Mouse (Mus musculus) kidney, embryonic 16.5 days (tissue): ENCODE results near the gene Upf2. TPM values are rescaled to one million over a fixed set of nuclear protein-coding genes. Genes with fewer than 3 reads are reported as not detected.

Experiments used
- ATAC-seq: fragments of 200-750 bp; cut with Nextera tagmentation; 2 replicates; pipeline ENCODE4 v1.8.0; 2017; ENCODE audit warnings: moderate TSS enrichment; ENCODE audit not compliant: low FRiP score, low TSS enrichment
- H3K27ac ChIP-seq: fragments of 300-500 bp; sonication (generic); 2 replicates; pipeline ENCODE4 v1.5.1; 2014; ENCODE audit warnings: low read length
- H3K27me3 ChIP-seq: fragments of 300-500 bp; sonication (generic); 2 replicates; pipeline ENCODE4 v1.6.1; 2014; ENCODE audit warnings: low read length, control low read depth, mixed read lengths; ENCODE audit not compliant: insufficient read depth
- H3K36me3 ChIP-seq: fragments of 300-500 bp; sonication (generic); 2 replicates; pipeline ENCODE4 v1.6.1; 2014; ENCODE audit warnings: low read length, control low read depth, mixed read lengths; ENCODE audit not compliant: insufficient read depth
- H3K4me1 ChIP-seq: fragments of 300-500 bp; sonication (generic); 2 replicates; pipeline ENCODE4 v1.6.1; 2014; ENCODE audit warnings: low read length, control low read depth, mixed read lengths; ENCODE audit not compliant: insufficient read depth
- H3K4me2 ChIP-seq: fragments of 300-500 bp; sonication (generic); replicated peaks from 2 replicates; pipeline ENCODE4 v1.6.1; 2014; ENCODE audit warnings: low read depth, low read length
- H3K4me3 ChIP-seq: fragments of 300-500 bp; sonication (generic); 2 replicates; pipeline ENCODE4 v1.5.1; 2014; ENCODE audit warnings: mild to moderate bottlenecking, low read length
- H3K9ac ChIP-seq: fragments of 300-500 bp; sonication (generic); replicated peaks from 2 replicates; pipeline ENCODE4 v1.6.1; 2014; ENCODE audit warnings: low read length
- H3K9me3 ChIP-seq: fragments of 300-500 bp; sonication (generic); 2 replicates; pipeline ENCODE4 v1.6.1; 2016; ENCODE audit warnings: low read length, control low read depth
- WGBS: fragments of 180-500 bp; shearing (Covaris S2); extraction: QIAGEN DNeasy Blood & Tissue Kit; methylation state at CpG from one replicate; pipeline ENCODE4 v1.1.7; 2014; 5-methylcytosine and 5-hydroxymethylcytosine counted together
- polyA plus RNA-seq: library from polyadenylated mRNA; unstranded; fragments of >200 nt; fragmentation: Nextera tagmentation; extraction: Ambion mirVana; gene quantifications from 2 replicates; pipeline ENCODE4 v1.2.1, GENCODE M21; 2015

Upf2 gene
- polyA plus RNA-seq, 1 experiment from 2014 or later = 11.0 TPM

DNA sequence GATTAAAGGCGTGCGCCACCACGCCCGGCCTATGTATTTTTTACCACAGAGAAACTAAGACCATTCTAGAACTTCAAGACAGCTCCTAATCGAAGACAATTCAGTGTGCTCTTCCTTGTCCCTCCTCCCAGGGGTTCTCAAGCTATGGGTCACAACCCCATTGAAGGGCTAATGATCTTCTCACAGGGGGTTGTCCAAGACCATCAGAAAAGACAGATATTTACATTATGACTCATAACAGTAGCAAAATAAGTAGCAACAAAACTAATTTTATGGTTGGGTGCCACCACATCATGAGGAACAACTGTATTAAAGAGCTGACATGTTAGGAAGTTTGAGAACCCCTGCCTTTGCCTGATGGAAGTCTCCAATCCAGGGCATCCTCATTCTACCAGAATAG, 19.3 kb upstream of the Upf2 start:
- Histone ChIP-seq H3K27ac (no peak overlapping the region), H3K4me1 (0 out of 2 replicates have a peak, but pooled peaks cover 3% of the 10 kb centered on the region), H3K9ac (no peak overlapping the region), H3K9me3 (no peaks in the 10 kb centered on the region), H3K27me3 (no peaks in the 10 kb centered on the region), H3K4me2 (no peak overlapping the region), H3K36me3 (peaks cover 6% of the 10 kb centered on the region; the same call in 1 of the 2 replicates), H3K4me3 (no peak overlapping the region)
- whole genome bisulfite sequencing = 96% methylated on average over 5 of the region's 5 CpGs
- ATAC-seq = no peak

DNA sequence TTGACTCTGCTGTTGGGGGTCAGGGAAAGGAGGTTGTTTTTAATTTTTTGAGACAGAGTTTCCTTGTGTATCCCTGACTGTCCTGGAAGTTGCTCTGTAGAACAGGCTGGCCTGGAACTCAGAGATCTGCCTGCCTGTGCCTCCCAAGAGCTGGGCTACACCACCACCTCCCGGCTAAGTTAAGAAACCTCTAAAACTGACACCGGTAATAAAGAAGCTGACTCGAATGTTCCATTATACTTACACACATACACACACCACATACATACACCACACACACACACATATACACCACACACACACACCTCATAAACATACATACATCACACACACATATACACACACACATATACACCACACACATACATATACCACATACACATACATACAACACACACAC, 16.3 kb upstream of the Upf2 start:
- 39% methylated on average over 3 of the region's 3 CpGs for WGBS
- no peaks in the 10 kb centered on the region for H3K27me3 ChIP-seq
- H3K4me3 ChIP-seq = no peak overlapping the region
- no peaks in the 10 kb centered on the region for H3K36me3 ChIP-seq
- no peaks in the 10 kb centered on the region for H3K9me3 ChIP-seq
- H3K4me2 ChIP-seq = no peak overlapping the region
- ATAC-seq = peak; percentile 14; the same call in 1 of the 2 replicates
- H3K27ac ChIP-seq = no peak overlapping the region
- no peaks in the 10 kb centered on the region for H3K4me1 ChIP-seq
- H3K9ac ChIP-seq = no peak overlapping the region

DNA sequence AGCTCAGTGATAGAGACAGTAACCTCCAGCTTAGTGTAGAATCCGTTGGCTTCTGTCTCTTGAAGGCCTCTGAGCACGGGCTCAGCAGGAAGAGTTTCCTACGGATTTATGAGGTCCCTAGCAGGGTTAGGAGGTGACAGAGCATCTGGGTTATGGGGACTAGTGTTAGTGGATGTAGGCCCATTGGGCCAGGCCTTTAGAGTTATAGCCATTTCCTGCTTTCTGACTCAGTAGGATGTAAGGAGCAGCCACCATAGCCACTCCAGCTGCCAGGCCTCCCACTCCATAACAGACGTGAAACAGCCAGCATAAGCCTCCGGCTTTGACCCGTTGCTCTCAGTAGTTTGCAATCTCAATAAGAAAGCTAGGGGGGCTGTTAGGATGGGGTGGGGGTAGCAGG, 15.2 kb upstream of the Upf2 start:
- no peaks in the 10 kb centered on the region for H3K4me1 ChIP-seq
- peak; percentile 78 for ATAC-seq
- no peaks in the 10 kb centered on the region for H3K27me3 ChIP-seq
- H3K27ac ChIP-seq = no peak overlapping the region
- H3K9me3 ChIP-seq = no peaks in the 10 kb centered on the region
- 27% methylated on average over 6 of the region's 6 CpGs for WGBS
- H3K4me3 ChIP-seq = no peak overlapping the region
- no peak overlapping the region for H3K9ac ChIP-seq
- no peaks in the 10 kb centered on the region for H3K36me3 ChIP-seq
- H3K4me2 ChIP-seq = no peak overlapping the region

DNA sequence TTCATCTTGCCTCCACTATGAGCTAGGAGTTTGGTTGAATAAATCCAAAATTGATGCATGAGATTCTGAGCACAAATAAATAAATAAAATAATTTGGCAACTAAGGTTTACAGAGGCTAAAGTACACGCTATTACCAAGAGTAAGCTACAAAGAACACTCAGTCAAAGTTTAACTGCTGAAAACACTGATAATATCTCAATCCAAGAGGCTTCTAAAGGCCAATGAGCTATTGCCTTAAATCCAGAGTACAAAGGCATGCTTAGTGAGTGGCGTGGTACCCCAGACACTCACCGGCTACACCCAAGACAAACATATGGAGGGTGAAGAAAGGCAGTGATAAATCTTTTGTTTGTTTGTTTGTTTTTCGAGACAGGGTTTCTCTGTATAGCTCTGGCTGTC, 14.7 kb upstream of the Upf2 start:
- H3K4me1 ChIP-seq = no peaks in the 10 kb centered on the region
- no peaks in the 10 kb centered on the region for H3K27me3 ChIP-seq
- no peak for ATAC-seq
- no peak overlapping the region for H3K27ac ChIP-seq
- H3K36me3 ChIP-seq = no peaks in the 10 kb centered on the region
- H3K9ac ChIP-seq = no peak overlapping the region
- no peak overlapping the region for H3K4me2 ChIP-seq
- 61% methylated on average over 4 of the region's 4 CpGs for WGBS
- H3K4me3 ChIP-seq = no peak overlapping the region
- H3K9me3 ChIP-seq = no peaks in the 10 kb centered on the region

DNA sequence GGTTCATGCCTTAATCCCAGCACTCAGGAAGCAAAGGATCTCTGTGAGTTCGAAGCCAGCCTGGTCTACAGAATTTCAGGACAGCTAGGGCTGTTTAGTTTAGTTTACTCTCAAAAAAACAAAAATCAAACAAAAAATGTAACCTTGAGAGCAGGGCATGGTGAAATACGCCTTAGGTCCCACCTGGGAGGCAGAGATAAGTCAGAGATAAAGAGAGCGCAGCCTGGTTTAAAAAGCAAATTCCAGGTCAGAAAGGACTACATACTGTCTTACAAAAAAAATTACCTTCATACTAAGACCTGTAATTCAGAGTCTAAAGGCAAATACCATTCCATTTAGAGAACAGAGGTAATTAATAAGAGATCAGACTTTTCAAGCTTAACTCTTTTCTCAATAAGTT, 11.9 kb upstream of the Upf2 start:
- no peak overlapping the region for H3K4me2 ChIP-seq
- no peak overlapping the region for H3K9ac ChIP-seq
- no peak overlapping the region for H3K4me3 ChIP-seq
- no peaks in the 10 kb centered on the region for H3K36me3 ChIP-seq
- no peaks in the 10 kb centered on the region for H3K9me3 ChIP-seq
- no peaks in the 10 kb centered on the region for H3K27me3 ChIP-seq
- no peak for ATAC-seq
- 91% methylated on average over 3 of the region's 3 CpGs for WGBS
- no peak overlapping the region for H3K27ac ChIP-seq
- no peaks in the 10 kb centered on the region for H3K4me1 ChIP-seq

- Histone ChIP-seq H3K4me2 (no peak overlapping the region), H3K27me3 (no peaks in the 10 kb centered on the region), H3K4me1 (no peaks in the 10 kb centered on the region), H3K36me3 (no peaks in the 10 kb centered on the region), H3K27ac (no peak overlapping the region), H3K4me3 (no peak overlapping the region), H3K9me3 (no peaks in the 10 kb centered on the region), H3K9ac (no peak overlapping the region)
- no peak for ATAC-seq
- WGBS = 80% methylated on average over 14 of the region's 14 CpGs
Observed at GRCm38 (mm10) chr2:5939911-5940310, 11.4 kb upstream of the Upf2 start.

DNA sequence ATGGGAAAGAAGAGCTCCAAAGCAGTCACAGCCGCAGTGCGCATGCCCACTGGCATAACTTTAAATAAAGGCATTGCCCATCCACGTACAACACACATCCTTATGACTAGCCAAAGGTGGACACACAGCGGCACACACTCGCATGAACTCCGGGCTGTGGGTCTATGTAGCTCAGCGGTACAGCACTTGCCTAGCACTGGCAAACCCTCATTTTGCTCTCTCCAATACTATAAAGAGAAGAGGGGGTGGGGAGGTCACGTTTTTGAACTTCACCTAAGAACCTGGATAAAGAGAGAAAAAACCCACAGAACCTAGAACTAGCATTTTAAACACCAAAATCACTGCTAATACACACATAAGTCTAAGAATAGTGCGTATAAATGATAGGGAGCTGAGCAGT, 10.3 kb upstream of the Upf2 start:
- WGBS = 94% methylated on average over 9 of the region's 9 CpGs
- no peak overlapping the region for H3K4me2 ChIP-seq
- no peak for ATAC-seq

DNA sequence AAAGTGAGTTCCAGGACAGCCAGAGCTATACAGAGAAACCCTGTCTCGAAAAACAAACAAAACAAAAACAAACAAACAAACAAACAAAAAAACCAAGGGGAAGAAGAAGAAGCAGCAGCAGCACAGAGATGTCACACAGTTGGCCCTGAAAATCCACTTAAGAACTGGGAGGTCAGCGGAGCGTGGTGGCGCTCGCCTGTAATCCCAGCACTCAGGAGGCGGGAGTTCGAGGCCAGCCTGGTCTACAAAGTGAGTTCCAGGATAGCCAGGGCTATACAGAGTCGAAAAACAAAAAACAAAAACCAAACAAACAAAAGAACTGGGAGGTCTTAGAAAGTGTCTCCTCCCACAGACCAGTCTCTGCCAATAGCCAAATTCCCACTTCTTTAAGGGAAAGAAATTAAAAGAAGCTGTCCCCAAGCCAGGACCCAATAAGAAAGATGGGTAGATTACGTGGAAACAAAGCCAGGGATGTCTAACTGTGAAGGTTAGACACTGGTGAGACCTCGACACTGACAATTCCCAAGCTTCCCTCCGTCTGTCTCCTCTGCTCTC, 9.3 kb upstream of the Upf2 start:
- Histone ChIP-seq H3K36me3 (no peaks in the 10 kb centered on the region), H3K4me3 (peak overlapping the region; percentile 66), H3K4me2 (peak overlapping the region; percentile 84), H3K9ac (peak overlapping the region; percentile 74), H3K27me3 (no peaks in the 10 kb centered on the region), H3K9me3 (no peaks in the 10 kb centered on the region), H3K27ac (0 out of 2 replicates have a peak overlapping the region, but pooled peaks have one; percentile 17), H3K4me1 (no peaks in the 10 kb centered on the region)
- ATAC-seq = peak; percentile 20; the same call in 1 of the 2 replicates
- 59% methylated on average over 11 of the region's 11 CpGs for WGBS

More for the DNA sequence above, 10.3 kb upstream of the Upf2 start:
- Histone ChIP-seq H3K9me3 (no peaks in the 10 kb centered on the region), H3K27ac (no peak overlapping the region), H3K9ac (no peak overlapping the region), H3K4me1 (no peaks in the 10 kb centered on the region), H3K4me3 (no peak overlapping the region), H3K27me3 (no peaks in the 10 kb centered on the region), H3K36me3 (no peaks in the 10 kb centered on the region)

- ATAC-seq = peak; percentile 95
- Histone ChIP-seq H3K4me3 (peak within 1 kb of the TSS; percentile 66), H3K36me3 (no peaks in the 10 kb centered on the region), H3K4me2 (peak within 1 kb of the TSS; percentile 84), H3K9ac (peak within 1 kb of the TSS; percentile 74), H3K27ac (0 out of 2 replicates have a peak within 1 kb of the TSS, but pooled peaks have one; percentile 17), H3K4me1 (no peaks in the 10 kb centered on the region), H3K9me3 (no peaks in the 10 kb centered on the region), H3K27me3 (no peaks in the 10 kb centered on the region)
- WGBS = under 1% methylated on average over 36 of the region's 36 CpGs
Observed at GRCm38 (mm10) chr2:5942416-5943032, 8.7 kb upstream of the Upf2 start, which contains the start of gene Dhtkd1. Dhtkd1 (minus strand) TSS chr2:5942792.

- Histone ChIP-seq H3K9ac (0 out of 2 replicates have a peak overlapping the region, but pooled peaks have one; percentile 74), H3K4me3 (peak overlapping the region; percentile 66), H3K4me1 (no peaks in the 10 kb centered on the region), H3K9me3 (no peaks in the 10 kb centered on the region), H3K27ac (no peak overlapping the region), H3K4me2 (peak overlapping the region; percentile 84), H3K27me3 (no peaks in the 10 kb centered on the region), H3K36me3 (no peaks in the 10 kb centered on the region)
- ATAC-seq = peak; percentile 20; the same call in 1 of the 2 replicates
- 42% methylated on average over 4 of the region's 4 CpGs for WGBS
Observed at GRCm38 (mm10) chr2:5943071-5943470, 8.2 kb upstream of the Upf2 start.
